Mouse (Mus musculus) monocyte, adult 2 months (primary cell): ENCODE results near the gene Amz2.

Experiments
- DNase-seq, 2 experiments: peaks; one replicate each; pipeline ENCODE4 v3.0.0; 2022; ENCODE audit warnings: low spot score in 2 of 2, low read depth in 1 of 2

Gene Amz2

DNA sequence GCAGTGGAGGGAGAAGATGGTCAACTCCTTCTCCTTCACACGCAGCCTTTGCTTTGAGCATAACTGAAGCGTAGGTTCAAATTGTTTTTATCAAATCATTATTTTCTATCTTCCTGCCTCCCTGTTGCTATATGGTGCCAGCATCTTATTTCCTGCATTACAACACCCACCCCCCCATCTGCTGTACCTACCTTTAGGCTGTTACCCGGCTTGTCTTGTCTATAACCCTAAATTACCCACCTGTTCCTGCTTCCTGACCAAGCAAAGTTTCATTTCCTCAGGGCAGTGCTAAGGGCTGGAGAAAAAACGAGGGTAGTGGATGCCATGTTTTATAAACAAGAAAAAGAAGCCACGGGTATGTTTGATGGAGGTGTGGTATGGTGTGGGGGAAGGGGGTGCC, 4.5 kb upstream of the Amz2 start:
- DNase-seq: no peak

DNA sequence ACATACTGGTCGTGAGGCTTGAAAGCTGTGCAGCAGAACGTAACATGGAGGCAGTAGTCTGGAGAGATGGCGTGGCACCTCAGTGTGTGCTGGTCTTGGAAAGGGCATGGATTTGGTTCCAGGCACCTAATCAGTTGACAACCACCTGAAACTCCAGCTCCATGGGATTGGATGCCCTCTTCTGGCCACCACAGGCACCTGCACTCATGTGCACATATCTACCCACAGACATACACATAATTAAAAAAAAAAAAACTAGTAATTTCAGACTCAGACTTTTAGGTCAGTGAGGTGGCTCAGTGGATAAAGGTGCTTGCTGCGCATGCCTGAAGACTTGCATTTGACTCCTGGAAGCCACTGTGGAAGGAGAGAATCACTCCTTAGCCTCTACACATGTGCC, 3.5 kb upstream of the Amz2 start:
- DNase-seq: no peak

- no peak for DNase-seq
Observed at GRCm38 (mm10) chr11:109423294-109423693, 2.5 kb upstream of the Amz2 start.

DNA sequence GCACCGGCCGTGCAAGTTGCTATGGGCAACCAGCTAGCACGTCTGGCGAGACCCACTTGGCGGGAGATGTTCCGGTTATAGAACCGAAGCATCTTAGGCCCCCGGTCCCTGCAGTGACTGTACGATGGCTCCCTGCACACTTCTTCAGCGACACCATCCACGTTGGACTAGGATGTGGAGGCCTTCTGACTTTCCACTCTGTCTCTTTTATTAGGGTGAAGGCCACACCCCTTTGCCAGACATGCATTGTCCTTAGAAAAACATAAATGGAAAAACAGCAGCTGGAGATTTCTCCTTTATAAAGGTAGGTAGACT, 483 bp downstream of the Amz2 start:
- no peak for DNase-seq

DNA sequence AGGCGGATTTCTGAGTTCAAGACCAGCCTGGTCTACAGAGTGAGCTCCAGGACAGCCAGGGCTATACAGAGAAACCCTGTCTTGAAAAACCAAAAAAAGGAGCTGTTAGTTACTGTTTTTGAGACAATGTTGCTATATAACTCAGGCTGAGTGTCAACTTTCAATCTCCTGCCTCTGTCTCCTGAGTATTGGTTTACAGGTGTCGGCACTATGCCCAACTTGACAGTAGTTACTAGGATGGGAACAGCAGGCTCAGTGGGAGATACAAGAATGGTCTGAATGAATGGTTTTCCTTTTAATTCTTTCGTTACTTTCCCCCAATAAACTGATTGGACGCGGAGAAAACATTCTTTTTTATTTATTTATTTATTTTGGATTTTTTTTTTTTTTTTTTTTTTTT, 1.6 kb downstream of the Amz2 start:
- no peak for DNase-seq

DNA sequence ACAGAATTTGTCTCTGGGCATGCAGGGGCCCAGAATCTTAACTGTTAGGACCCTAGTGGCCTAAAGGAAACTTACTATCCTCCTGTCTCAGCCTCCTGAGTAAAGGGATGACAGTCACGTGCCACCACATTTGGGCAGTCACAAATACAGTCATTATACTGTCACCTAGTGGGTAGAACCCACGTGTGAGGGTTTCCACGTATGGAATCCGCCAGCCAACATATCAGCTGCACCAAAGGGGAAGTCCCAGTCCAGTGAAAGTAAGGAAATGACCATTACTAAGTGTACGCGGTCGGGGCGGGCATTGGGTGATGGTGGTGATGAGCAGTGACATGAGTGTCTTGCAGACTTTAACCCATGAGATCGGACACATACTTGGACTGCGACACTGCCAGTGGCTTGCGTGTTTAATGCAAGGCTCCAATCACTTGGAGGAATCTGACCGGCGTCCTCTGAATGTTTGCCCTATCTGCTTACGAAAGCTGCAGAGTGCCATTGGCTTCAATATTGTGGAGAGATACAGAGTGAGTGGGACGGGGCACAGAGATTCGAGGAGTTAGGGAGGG, 8.6 kb downstream of the Amz2 start:
- no peak for DNase-seq

- DNase-seq: no peak
Observed at GRCm38 (mm10) chr11:109436889-109437288, 11.1 kb downstream of the Amz2 start.

- no peak for DNase-seq
Observed at GRCm38 (mm10) chr11:109439209-109439608, 13.5 kb downstream of the Amz2 start.

DNA sequence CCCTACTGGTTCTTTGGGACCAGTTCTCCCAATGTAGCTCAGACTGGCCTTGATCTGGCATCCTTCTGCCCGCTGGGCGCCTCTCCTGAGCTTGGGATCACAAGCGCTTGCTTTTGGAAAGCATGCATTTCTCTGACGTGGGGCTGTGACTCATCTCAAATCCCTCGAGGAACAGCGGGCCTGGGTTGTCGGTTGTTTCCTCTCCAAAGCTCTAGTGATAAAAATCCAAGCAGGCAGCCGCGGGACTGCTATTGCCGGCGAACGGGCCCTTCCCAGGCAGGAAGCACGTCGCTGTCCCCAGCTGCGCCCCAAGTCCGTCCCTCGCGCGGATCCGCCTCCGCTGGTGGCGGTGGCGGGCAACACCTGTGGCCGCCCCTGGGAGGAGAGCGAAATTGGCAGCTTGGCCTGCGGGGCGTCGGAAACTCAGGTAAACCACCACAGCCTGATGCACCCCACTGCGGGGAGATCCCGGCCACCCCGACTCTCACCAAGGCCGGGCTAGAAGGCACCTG, 14.1 kb downstream of the Amz2 start:
- peak; percentile 33 to 56 for DNase-seq

GRCm38 (mm10) chr11:109440641-109441040, 14.9 kb downstream of the Amz2 start:
- DNase-seq: no peak

DNA sequence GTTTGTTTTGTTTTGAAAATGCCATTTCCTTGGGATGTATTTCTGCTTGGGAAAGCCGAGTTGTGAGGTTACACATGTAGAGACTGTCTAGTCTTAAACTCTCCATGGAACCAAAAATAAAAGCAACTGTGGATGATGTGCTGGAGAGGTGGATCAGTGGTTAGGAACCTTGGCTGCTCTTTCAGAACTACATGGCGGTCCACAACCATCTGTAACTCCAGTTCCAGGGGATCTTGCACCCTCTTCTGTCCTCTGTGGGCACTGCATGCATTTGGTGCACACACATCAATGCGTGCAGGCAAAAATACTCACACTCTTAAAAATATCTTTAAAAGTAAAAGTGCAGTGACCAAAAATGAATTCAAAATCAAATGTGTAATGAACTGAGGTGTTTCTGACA, 15.4 kb downstream of the Amz2 start:
- DNase-seq: no peak

- no peak for DNase-seq
Observed at GRCm38 (mm10) chr11:109442166-109442730, 16.5 kb downstream of the Amz2 start.

DNA sequence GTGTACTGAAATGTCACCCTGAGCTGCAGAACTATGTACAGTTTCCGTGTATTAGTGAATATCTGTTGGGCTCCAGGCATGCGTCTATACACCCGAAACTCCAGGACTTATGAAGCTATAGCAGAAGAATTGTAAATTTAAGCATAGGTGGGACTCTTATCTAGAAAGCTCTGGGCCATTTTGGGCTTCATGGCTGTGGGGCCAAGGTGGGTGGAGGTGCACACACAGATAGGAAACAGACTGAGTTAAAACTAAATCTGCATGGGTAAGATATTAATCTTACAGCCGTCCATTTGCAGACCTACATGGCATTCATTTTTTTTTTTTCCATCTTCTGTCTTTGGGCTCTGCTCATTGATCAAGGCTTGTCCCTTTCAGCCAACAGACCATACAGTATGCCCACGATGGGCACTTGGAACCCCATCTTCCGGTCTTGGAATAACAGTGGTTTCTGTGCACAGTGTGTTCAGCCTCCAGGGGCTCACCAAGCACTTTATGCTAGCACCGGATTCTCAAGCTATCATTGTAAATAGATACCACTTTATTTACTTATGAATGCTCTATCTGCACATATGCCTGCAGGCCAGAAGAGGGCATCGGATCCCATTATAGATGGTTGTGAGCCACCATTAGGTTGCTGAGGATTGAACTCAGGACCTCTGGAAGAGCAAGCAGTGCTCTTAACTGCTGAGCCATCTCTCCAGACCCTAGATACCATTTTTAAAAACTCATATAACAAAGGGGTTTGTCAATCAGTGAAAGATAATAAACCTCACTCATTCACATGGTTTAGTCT, 17.9 kb downstream of the Amz2 start:
- DNase-seq: no peak

DNA sequence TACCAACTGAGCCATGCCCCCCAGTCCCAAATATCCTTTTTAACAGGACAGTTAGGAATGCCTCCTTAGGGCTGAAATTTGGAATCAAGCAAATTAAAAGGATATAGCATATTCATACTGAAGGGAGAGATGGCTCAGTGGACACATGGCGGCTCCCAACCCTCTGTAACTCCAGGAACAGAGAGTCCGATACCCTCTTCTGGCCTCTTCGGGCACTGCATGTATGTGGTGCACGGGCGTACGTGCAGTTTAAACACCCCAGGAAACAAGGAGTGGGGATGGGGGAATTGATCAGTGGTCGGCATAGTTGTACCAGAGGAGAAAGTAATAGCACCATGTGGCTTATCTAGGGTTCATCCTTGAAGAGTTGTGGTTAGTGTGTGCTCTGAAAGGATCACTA, 18.9 kb downstream of the Amz2 start:
- DNase-seq: no peak

GRCm38 (mm10) chr11:109445438-109446035, 19.8 kb downstream of the Amz2 start:
- DNase-seq: no peak

DNA sequence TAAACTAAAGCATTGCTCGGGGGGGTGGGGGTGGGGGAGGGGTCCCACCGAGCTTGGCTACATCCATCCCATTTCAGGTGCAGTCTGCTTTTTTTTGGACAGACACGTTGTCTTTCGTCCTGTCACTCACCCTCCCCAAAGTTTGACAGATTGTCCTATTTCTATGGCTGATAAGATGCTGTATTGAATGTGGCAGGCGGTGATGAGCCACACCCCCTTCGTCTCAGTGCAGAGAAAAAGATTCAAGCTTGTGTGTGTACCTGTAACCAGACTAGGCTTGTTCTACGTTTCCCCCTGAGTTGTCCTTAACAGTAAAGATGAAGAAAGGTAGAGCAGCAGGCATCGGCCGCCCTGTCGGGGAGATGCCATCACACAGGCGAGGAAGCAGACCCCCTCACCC, 25.4 kb downstream of the Amz2 start:
- no peak for DNase-seq

DNA sequence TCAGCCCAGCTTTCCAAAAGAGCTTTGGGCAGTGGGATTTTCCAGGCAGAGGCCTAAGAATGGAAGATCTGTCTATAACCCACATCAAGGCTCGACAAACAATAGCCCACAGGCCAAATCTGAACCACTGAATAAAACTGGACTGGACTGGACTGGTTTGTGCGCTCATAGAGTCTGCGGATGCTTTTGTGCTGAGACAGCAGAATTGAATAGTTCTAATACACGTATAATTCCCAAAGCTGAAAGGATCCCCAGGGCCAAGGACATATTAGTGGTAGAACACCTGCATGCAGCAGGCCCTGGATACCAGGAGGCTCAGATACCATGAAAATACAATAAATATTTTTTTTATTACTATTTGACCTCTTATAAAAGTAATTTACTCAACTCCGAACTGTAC, 30.5 kb downstream of the Amz2 start:
- no peak for DNase-seq

- DNase-seq: no peak
Observed at GRCm38 (mm10) chr11:109458165-109458564, 32.4 kb downstream of the Amz2 start.

GRCm38 (mm10) chr11:109460586-109460985, 34.8 kb downstream of the Amz2 start:
- no peak for DNase-seq

DNA sequence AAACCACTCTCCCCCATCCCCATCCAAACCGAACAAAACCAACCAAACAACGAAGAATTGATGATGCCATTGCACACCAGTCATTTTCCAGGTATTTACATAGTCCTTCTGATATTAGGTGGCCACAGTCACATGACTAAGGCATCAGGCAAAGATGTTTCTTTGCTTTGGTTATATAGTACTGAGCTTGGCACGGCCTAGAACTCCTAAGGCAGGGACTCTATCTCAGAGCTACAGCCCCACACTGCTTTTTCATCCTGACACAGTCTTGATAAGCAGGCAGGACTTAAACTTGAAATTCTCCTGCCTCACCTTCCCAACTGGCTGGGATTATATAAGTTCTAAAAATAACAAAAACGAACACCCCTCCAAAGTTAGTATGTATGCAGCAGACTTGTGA, 39.3 kb downstream of the Amz2 start:
- DNase-seq: no peak

DNA sequence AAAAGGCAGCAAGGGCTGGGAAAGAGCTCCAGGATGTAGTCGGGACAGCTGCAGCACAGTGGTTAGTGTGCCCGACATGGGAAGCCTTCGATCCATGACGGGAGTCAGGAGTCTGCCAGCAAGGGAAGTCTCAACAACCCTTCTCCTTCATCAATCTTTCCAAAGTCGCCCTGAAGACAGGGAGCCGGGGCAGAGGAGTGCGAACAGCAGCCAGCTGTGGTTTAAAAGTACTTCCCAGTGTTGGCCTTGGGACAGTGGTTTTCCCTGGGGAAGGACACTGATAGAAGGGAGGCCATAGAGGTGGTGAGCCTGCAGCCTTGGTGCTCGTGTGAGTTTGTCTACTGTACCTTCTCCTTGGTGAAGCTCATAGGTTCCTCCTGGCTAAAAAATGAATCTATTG, 41.2 kb downstream of the Amz2 start:
- DNase-seq: no peak

DNA sequence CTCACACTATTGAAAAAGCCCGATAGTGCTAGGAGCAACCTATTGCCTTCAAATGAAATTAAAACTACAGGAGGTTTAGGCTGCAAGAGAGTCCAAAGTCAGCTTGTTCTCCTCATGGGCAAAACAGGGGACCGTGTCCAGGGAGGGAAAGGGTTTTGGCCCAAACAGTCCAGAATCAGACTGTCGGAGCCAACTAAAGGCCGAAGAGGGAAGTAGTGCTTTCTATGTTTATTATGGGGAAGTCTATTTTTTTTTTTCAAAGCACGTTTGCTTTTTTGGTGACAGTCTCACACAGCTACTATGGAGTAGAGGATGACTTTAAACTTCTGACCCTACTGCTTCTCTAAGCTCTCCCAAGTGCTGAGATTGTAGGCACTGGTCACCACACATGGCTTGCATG, 42.4 kb downstream of the Amz2 start:
- DNase-seq: no peak
